Mouse (Mus musculus) bone marrow, adult 2 months (tissue): ENCODE measurements around the gene Nt5c2.

Source experiments
- CTCF ChIP-seq: fragments of 200-500 bp; IDR thresholded peaks from 2 replicates; pipeline ENCODE4 v1.5.1; 2011; ENCODE audit warnings: low read length, control low read depth; ENCODE audit not compliant: control insufficient read depth, insufficient read depth
- POLR2A ChIP-seq: fragments of 200-500 bp; IDR thresholded peaks from 2 replicates; pipeline ENCODE4 v1.6.1; 2011; ENCODE audit warnings: low read depth, mild to moderate bottlenecking, control low read depth, low read length, borderline replicate concordance; ENCODE audit not compliant: control insufficient read depth

- TF ChIP-seq CTCF (no peak), POLR2A (no peak)
Observed at GRCm38 (mm10) chr19:46843030-46843429, 171.9 kb downstream of the Nt5c2 start.
